Mouse (Mus musculus): ENCODE results near the gene Jade1.

GRCm38 (mm10) chr3:41586330-41586729 lies 30.8 kb downstream of the Jade1 start:
- TF ChIP-seq CTCF (IDR thresholded peaks at IDR 0.05; ENCODE audit: low read depth) (no peak), EP300 (IDR thresholded peaks at IDR 0.05; ENCODE audit: low read depth) (no peak)

Measured in heart, postnatal 0 days (tissue).